Mouse (Mus musculus): ENCODE results near the gene Fam32a. TPM values are rescaled to one million over a fixed set of nuclear protein-coding genes. Genes with fewer than 3 reads are reported as not detected.
A peak's percentile ranks its signal among the peaks of the same experiment; 100 is the strongest.

Gene Fam32a
- polyA plus RNA-seq, 1 experiment: 40.7 TPM

- TF ChIP-seq USF1 (IDR thresholded peaks at IDR 0.05; ENCODE audit: low read depth): no peak
- TF ChIP-seq CEBPB (IDR thresholded peaks at IDR 0.05; ENCODE audit: low read depth): no peak
- no peak for TF ChIP-seq FOSL1 (IDR thresholded peaks at IDR 0.05; ENCODE audit: insufficient read depth, low read length, poor library complexity, severe bottlenecking)
- Histone ChIP-seq H3K4me3 (ENCODE audit: insufficient read depth, poor library complexity, severe bottlenecking) (peak overlapping the region; percentile 69), H3K36me3 (ENCODE audit: control insufficient read depth, insufficient read depth) (no peaks in the 10 kb centered on the region)
Measured at GRCm38 (mm10) chr8:72240951-72241350, 21.4 kb downstream of the Fam32a start.

GRCm38 (mm10) chr8:72242226-72242625, 22.7 kb downstream of the Fam32a start:
- Histone ChIP-seq H3K27me3 (ENCODE audit: control insufficient read depth, insufficient read depth, insufficient read length) (no peaks in the 10 kb centered on the region), H3K79me3 (ENCODE audit: low read depth) (peaks cover 26% of the 10 kb centered on the region), H3K79me2 (ENCODE audit: control insufficient read depth, insufficient read depth) (peaks cover 39% of the 10 kb centered on the region), H3K36me3 (ENCODE audit: control insufficient read depth, insufficient read depth) (no peaks in the 10 kb centered on the region), H3K4me3 (ENCODE audit: insufficient read depth, poor library complexity, severe bottlenecking) (no peak overlapping the region), H3ac (ENCODE audit: control insufficient read depth, insufficient read length, low read depth) (no peak overlapping the region)
- TF ChIP-seq FOSL1 (IDR thresholded peaks at IDR 0.05; ENCODE audit: insufficient read depth, low read length, poor library complexity, severe bottlenecking) (no peak), CTCF (IDR thresholded peaks at IDR 0.05; ENCODE audit: control insufficient read depth, insufficient read depth, insufficient read length) (no peak), USF1 (IDR thresholded peaks at IDR 0.05; ENCODE audit: low read depth) (no peak), CEBPB (IDR thresholded peaks at IDR 0.05; ENCODE audit: low read depth) (no peak), MAX (IDR thresholded peaks at IDR 0.05) (no peak), MYOG (IDR thresholded peaks at IDR 0.05; ENCODE audit: control insufficient read depth, extremely low read depth, insufficient read length) (no peak), MYOD1 (IDR thresholded peaks at IDR 0.05; ENCODE audit: control insufficient read depth, insufficient read length, low read depth) (no peak)

More at GRCm38 (mm10) chr8:72240951-72241350, 21.4 kb downstream of the Fam32a start:
- H3K79me2 ChIP-seq (ENCODE audit: control insufficient read depth, insufficient read depth): peaks cover 39% of the 10 kb centered on the region
- no peak overlapping the region for H3ac ChIP-seq (ENCODE audit: control insufficient read depth, insufficient read length, low read depth)
- peaks cover 26% of the 10 kb centered on the region for H3K79me3 ChIP-seq (ENCODE audit: low read depth)
- H3K27me3 ChIP-seq (ENCODE audit: control insufficient read depth, insufficient read depth, insufficient read length): no peaks in the 10 kb centered on the region

- Histone ChIP-seq H3K27me3 (ENCODE audit: control insufficient read depth, insufficient read depth, insufficient read length) (no peaks in the 10 kb centered on the region), H3K36me3 (ENCODE audit: control insufficient read depth, insufficient read depth) (no peaks in the 10 kb centered on the region), H3K4me3 (ENCODE audit: insufficient read depth, poor library complexity, severe bottlenecking) (no peak overlapping the region), H3K79me2 (ENCODE audit: control insufficient read depth, insufficient read depth) (peaks cover 39% of the 10 kb centered on the region), H3ac (ENCODE audit: control insufficient read depth, insufficient read length, low read depth) (no peak overlapping the region), H3K79me3 (ENCODE audit: low read depth) (peaks cover 26% of the 10 kb centered on the region)
- TF ChIP-seq CTCF (IDR thresholded peaks at IDR 0.05; ENCODE audit: control insufficient read depth, insufficient read depth, insufficient read length) (no peak), MYOG (IDR thresholded peaks at IDR 0.05; ENCODE audit: control insufficient read depth, extremely low read depth, insufficient read length) (no peak), MYOD1 (IDR thresholded peaks at IDR 0.05; ENCODE audit: control insufficient read depth, insufficient read length, low read depth) (no peak), FOSL1 (IDR thresholded peaks at IDR 0.05; ENCODE audit: insufficient read depth, low read length, poor library complexity, severe bottlenecking) (no peak), CEBPB (IDR thresholded peaks at IDR 0.05; ENCODE audit: low read depth) (no peak), USF1 (IDR thresholded peaks at IDR 0.05; ENCODE audit: low read depth) (no peak), MAX (IDR thresholded peaks at IDR 0.05) (no peak)
Measured at GRCm38 (mm10) chr8:72244610-72245009, 25.1 kb downstream of the Fam32a start.

- H3ac ChIP-seq (ENCODE audit: control insufficient read depth, insufficient read length, low read depth): no peak overlapping the region
Measured at GRCm38 (mm10) chr8:72257171-72257901, 37.8 kb downstream of the Fam32a start.

GRCm38 (mm10) chr8:72257902-72258238, 38.3 kb downstream of the Fam32a start:
- no peaks in the 10 kb centered on the region for H3K27me3 ChIP-seq (ENCODE audit: control insufficient read depth, insufficient read depth, insufficient read length)
- TF ChIP-seq MAX (IDR thresholded peaks at IDR 0.05) (no peak), USF1 (IDR thresholded peaks at IDR 0.05; ENCODE audit: low read depth) (no peak)
- no peak overlapping the region for H3K4me3 ChIP-seq (ENCODE audit: insufficient read depth, poor library complexity, severe bottlenecking)
- H3K79me2 ChIP-seq (ENCODE audit: control insufficient read depth, insufficient read depth): no peaks in the 10 kb centered on the region
- no peaks in the 10 kb centered on the region for H3K79me3 ChIP-seq (ENCODE audit: low read depth)
- H3K36me3 ChIP-seq (ENCODE audit: control insufficient read depth, insufficient read depth): peaks cover 19% of the 10 kb centered on the region
- no peak overlapping the region for H3ac ChIP-seq (ENCODE audit: control insufficient read depth, insufficient read length, low read depth)

More at GRCm38 (mm10) chr8:72257171-72257901, 37.8 kb downstream of the Fam32a start:
- Histone ChIP-seq H3K79me2 (ENCODE audit: control insufficient read depth, insufficient read depth) (no peaks in the 10 kb centered on the region), H3K4me3 (ENCODE audit: insufficient read depth, poor library complexity, severe bottlenecking) (no peak overlapping the region), H3K79me3 (ENCODE audit: low read depth) (no peaks in the 10 kb centered on the region), H3K27me3 (ENCODE audit: control insufficient read depth, insufficient read depth, insufficient read length) (no peaks in the 10 kb centered on the region), H3K36me3 (ENCODE audit: control insufficient read depth, insufficient read depth) (peaks cover 23% of the 10 kb centered on the region)
- TF ChIP-seq MYOG (IDR thresholded peaks at IDR 0.05; ENCODE audit: control insufficient read depth, extremely low read depth, insufficient read length) (no peak), MYOD1 (IDR thresholded peaks at IDR 0.05; ENCODE audit: control insufficient read depth, insufficient read length, low read depth) (no peak), FOSL1 (IDR thresholded peaks at IDR 0.05; ENCODE audit: insufficient read depth, low read length, poor library complexity, severe bottlenecking) (no peak), MAX (IDR thresholded peaks at IDR 0.05) (no peak), USF1 (IDR thresholded peaks at IDR 0.05; ENCODE audit: low read depth) (no peak), CTCF (IDR thresholded peaks at IDR 0.05; ENCODE audit: control insufficient read depth, insufficient read depth, insufficient read length) (no peak), CEBPB (IDR thresholded peaks at IDR 0.05; ENCODE audit: low read depth) (no peak)

- Histone ChIP-seq H3K36me3 (ENCODE audit: control insufficient read depth, insufficient read depth) (peaks cover 7% of the 10 kb centered on the region), H3K4me3 (ENCODE audit: insufficient read depth, poor library complexity, severe bottlenecking) (no peak overlapping the region), H3ac (ENCODE audit: control insufficient read depth, insufficient read length, low read depth) (no peak overlapping the region), H3K27me3 (ENCODE audit: control insufficient read depth, insufficient read depth, insufficient read length) (peaks cover 5% of the 10 kb centered on the region), H3K79me2 (ENCODE audit: control insufficient read depth, insufficient read depth) (no peaks in the 10 kb centered on the region), H3K79me3 (ENCODE audit: low read depth) (no peaks in the 10 kb centered on the region)
- no peak for TF ChIP-seq CEBPB (IDR thresholded peaks at IDR 0.05; ENCODE audit: low read depth)
- no peak for TF ChIP-seq MYOD1 (IDR thresholded peaks at IDR 0.05; ENCODE audit: control insufficient read depth, insufficient read length, low read depth)
- no peak for TF ChIP-seq CTCF (IDR thresholded peaks at IDR 0.05; ENCODE audit: control insufficient read depth, insufficient read depth, insufficient read length)
- no peak for TF ChIP-seq MAX (IDR thresholded peaks at IDR 0.05)
- TF ChIP-seq MYOG (IDR thresholded peaks at IDR 0.05; ENCODE audit: control insufficient read depth, extremely low read depth, insufficient read length): no peak
- no peak for TF ChIP-seq FOSL1 (IDR thresholded peaks at IDR 0.05; ENCODE audit: insufficient read depth, low read length, poor library complexity, severe bottlenecking)
- no peak for TF ChIP-seq USF1 (IDR thresholded peaks at IDR 0.05; ENCODE audit: low read depth)
Measured at GRCm38 (mm10) chr8:72259862-72260261, 40.3 kb downstream of the Fam32a start.

Measured in C2C12 (cell line).